Mouse (Mus musculus): ENCODE measurements around the gene Jpt2. TPM values are rescaled to one million over a fixed set of nuclear protein-coding genes. Genes with fewer than 3 reads are reported as not detected.

Gene Jpt2
- polyA plus RNA-seq, 1 experiment from 2014 or later: 114 TPM

DNA sequence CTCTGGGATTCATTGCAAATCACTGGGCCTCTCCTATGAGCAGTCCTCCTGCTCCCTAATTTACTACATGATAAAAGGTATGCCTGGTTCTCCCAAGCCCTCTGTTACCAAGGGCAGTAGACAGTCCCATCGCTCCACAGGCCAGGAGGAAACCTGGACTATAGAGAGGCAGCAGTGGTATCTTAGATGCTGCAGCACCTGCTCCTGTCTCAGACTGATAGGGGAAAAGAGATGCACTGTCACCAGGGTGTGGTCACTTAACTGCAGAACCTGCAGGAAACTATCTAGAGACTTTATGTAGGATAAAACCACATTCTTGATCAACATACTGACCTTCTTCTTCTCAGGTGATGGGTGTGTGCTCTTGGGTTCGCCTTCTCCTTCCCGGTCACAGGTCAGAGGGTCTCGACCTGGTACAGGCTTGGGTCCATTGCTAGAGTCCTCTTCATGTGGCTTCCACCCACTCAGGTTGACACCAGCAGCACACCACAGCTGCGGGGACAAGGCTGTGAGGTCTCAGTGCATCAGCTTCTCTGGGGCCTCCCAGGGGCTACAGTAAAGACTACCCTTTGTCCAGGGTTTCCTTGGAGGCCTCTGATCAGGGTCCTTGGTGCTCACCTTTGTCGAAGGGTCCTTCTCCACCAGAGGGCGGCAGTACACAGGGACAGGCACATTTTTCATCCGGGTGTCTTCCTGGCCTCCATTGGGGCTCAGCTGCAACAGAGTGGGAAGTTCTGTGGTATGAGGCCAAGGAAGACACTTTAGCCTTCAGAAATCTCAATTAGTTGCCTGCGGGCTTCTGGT lies 57.6 kb downstream of the Jpt2 start:
- peak overlapping the region; percentile 64 for H3K9ac ChIP-seq
- WGBS (ENCODE audit: insufficient replicate concordance): 36% methylated on average over 9 of the region's 9 CpGs
- ATAC-seq: peak; percentile 98
- peak overlapping the region; percentile 98 for H3K27ac ChIP-seq
- H3K36me3 ChIP-seq: peaks cover 100% of the 10 kb centered on the region
- H3K4me2 ChIP-seq: peak overlapping the region; percentile 66
- peak overlapping the region; percentile 37 for H3K4me3 ChIP-seq
- H3K9me3 ChIP-seq (replicated peaks): no peaks in the 10 kb centered on the region
- H3K4me1 ChIP-seq: peaks cover 43% of the 10 kb centered on the region
- no peaks in the 10 kb centered on the region for H3K27me3 ChIP-seq (replicated peaks)

DNA sequence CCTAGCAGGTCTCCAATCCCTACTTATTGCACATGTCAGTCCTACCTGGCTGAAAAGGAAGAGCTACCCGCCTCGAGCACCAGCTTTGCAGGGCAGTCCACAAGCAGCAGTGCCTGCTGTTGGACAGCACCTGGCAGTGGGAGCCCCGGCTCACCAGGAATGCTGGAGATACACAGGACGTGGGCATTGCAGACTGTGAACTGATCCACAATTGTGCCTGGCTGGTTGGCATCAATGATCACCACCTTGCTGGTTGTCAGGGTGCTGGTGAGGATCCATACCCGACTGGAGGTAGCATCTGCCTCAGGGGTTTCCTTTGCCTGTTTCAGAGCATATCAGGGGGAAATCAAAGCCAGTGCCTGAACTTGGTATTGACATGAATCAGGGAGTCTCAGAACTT lies 58.4 kb downstream of the Jpt2 start:
- no peaks in the 10 kb centered on the region for H3K9me3 ChIP-seq (replicated peaks)
- H3K27ac ChIP-seq: peak overlapping the region; percentile 98
- peak overlapping the region; percentile 66 for H3K4me2 ChIP-seq
- peak overlapping the region; percentile 36; the same call in 1 of the 2 replicates for H3K9ac ChIP-seq
- 0 out of 2 replicates have a peak overlapping the region, but pooled peaks have one; percentile 3 for H3K4me3 ChIP-seq
- WGBS (ENCODE audit: insufficient replicate concordance): 75% methylated on average over 5 of the region's 5 CpGs
- H3K4me1 ChIP-seq: peaks cover 50% of the 10 kb centered on the region
- H3K36me3 ChIP-seq: peaks cover 100% of the 10 kb centered on the region
- H3K27me3 ChIP-seq (replicated peaks): no peaks in the 10 kb centered on the region
- ATAC-seq: no peak

DNA sequence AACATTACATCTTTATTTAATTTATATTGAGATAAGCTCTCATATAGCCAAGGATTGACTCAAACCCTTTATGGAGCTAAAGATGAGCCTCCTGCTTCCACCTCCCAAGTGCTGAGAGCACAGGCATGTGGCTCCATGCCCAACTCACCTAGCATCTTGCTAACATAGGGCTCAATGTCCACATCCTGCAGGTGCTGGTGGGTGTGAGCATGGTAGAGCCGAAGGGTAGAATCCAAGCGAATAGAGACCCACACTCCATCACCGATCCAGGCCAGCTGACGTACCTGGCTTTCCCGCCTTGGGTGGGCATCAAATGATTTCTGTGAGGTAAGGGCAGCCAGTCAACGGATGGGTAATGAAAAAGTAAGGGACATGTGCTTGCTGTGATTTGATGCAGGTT lies 60.5 kb downstream of the Jpt2 start:
- Histone ChIP-seq H3K27me3 (replicated peaks) (no peaks in the 10 kb centered on the region), H3K4me1 (peaks cover 64% of the 10 kb centered on the region), H3K4me2 (no peak overlapping the region), H3K4me3 (no peak overlapping the region), H3K9ac (no peak overlapping the region), H3K27ac (no peak overlapping the region), H3K36me3 (peaks cover 82% of the 10 kb centered on the region), H3K9me3 (replicated peaks) (no peaks in the 10 kb centered on the region)
- no peak for ATAC-seq
- 89% methylated on average over 6 of the region's 6 CpGs for WGBS (ENCODE audit: insufficient replicate concordance)

DNA sequence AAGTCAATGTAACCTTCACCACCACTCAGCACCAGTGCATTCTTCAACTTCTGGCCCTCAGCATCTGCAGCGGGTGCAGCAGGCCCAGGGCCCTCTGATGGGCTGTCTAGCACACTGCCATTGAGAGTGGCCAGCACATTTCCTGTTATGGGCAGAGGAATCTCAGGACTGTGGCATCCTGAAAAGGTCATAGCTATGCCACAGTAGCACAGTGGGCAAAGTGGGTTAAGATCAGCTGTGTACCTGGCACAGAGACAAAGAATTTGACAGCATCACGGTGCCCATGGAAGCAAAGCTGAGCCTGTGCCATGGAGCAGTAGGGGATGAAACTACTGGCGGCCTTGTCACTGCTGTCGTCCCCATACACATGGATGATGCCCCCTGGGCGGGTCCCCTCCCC lies 61.3 kb downstream of the Jpt2 start:
- no peak overlapping the region for H3K4me2 ChIP-seq
- H3K27me3 ChIP-seq (replicated peaks): no peaks in the 10 kb centered on the region
- H3K9me3 ChIP-seq (replicated peaks): no peaks in the 10 kb centered on the region
- no peak overlapping the region for H3K4me3 ChIP-seq
- H3K4me1 ChIP-seq: peaks cover 65% of the 10 kb centered on the region
- 85% methylated on average over 5 of the region's 5 CpGs for WGBS (ENCODE audit: insufficient replicate concordance)
- no peak overlapping the region for H3K9ac ChIP-seq
- no peak for ATAC-seq
- peaks cover 73% of the 10 kb centered on the region for H3K36me3 ChIP-seq
- H3K27ac ChIP-seq: peak overlapping the region; percentile 89

DNA sequence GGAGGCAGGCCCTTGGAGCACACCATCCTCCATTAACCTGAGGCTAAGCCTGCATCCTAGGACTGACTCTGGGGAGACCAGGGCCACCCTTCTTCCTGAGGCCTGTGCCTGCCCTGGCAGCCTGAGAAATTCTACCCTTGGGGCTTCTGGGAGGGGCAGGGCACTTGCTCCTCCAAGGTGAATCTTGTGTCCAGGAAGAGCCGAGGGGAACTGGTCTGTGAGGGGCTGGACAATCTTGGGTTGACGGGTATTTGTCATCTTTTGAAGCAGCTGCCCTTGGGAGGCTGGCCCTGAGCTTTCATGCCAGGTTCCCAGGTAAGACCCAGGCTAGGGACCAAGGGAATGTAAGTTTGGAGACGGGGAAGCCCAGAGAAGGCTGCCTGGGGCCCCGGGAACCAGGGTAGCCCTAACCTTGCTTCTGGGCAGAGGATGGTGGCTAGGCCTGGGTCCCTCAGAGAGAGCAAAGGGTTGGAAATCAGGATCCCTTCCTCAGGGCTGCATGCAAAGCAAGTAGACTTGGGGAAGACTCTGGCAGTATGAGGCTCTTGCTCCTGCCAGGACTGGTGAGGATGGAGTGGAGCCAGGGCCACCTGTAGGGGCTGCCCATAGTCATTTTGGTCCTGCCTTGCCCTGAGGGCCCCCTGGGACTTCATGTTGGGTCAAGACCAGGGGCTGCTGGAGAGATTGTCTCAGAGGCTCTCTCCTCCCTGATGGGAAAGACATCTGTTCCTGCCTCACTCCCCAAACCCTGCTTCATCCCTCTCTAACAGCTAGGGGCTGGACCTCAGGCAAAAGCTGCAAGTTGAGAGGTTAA lies 62.2 kb downstream of the Jpt2 start:
- peaks cover 71% of the 10 kb centered on the region for H3K36me3 ChIP-seq
- peak overlapping the region; percentile 92; the same call in 1 of the 2 replicates for H3K4me3 ChIP-seq
- peaks cover 65% of the 10 kb centered on the region for H3K4me1 ChIP-seq
- H3K27me3 ChIP-seq (replicated peaks): no peaks in the 10 kb centered on the region
- peak overlapping the region; percentile 88 for H3K9ac ChIP-seq
- no peaks in the 10 kb centered on the region for H3K9me3 ChIP-seq (replicated peaks)
- 73% methylated on average over 4 of the region's 4 CpGs for WGBS (ENCODE audit: insufficient replicate concordance)
- ATAC-seq: no peak
- peak overlapping the region; percentile 97 for H3K4me2 ChIP-seq
- peak overlapping the region; percentile 89 for H3K27ac ChIP-seq

DNA sequence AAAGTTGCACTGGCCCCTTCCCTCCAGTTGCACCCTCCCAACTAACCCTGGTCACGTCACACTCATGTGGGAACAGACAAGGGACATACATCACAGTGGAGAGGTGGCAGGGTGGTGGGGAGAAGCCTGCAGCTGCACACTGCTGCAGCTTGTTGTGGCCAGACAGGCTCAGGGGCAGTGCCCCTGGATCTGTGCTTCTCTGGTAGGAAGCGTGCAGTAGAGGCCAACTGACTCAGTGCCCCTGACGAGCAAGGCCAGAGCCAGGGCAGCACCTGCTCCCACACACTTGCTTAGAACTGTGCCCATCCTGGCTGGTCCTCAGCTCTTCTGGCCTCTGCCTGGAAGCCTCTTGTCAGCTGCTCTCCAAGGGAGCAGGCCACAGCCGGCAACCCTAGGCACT lies 62.9 kb downstream of the Jpt2 start:
- Histone ChIP-seq H3K27me3 (replicated peaks) (no peaks in the 10 kb centered on the region), H3K4me2 (peak overlapping the region; percentile 97), H3K9ac (peak overlapping the region; percentile 88), H3K36me3 (peaks cover 71% of the 10 kb centered on the region), H3K9me3 (replicated peaks) (no peaks in the 10 kb centered on the region), H3K27ac (peak overlapping the region; percentile 89), H3K4me3 (peak overlapping the region; percentile 92), H3K4me1 (peaks cover 62% of the 10 kb centered on the region)
- whole genome bisulfite sequencing (ENCODE audit: insufficient replicate concordance): 78% methylated on average over 4 of the region's 4 CpGs
- ATAC-seq: no peak

DNA sequence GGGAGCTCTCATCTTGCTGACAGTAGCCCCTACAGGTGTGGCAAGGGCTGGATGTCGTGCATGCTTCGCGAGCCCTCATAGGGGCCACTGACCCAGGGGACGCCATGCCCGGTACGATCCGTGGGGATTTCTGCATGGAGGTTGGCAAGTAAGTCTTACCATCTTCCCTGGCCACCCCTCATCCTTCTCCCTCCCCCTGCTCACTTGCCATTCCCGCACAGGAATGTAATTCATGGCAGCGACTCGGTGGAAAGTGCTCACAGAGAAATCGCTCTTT lies 63.6 kb downstream of the Jpt2 start:
- Histone ChIP-seq H3K9me3 (replicated peaks) (no peaks in the 10 kb centered on the region), H3K27ac (peak overlapping the region; percentile 89), H3K9ac (peak overlapping the region; percentile 88), H3K27me3 (replicated peaks) (no peaks in the 10 kb centered on the region), H3K4me2 (peak overlapping the region; percentile 97), H3K4me3 (peak overlapping the region; percentile 92), H3K4me1 (peaks cover 55% of the 10 kb centered on the region), H3K36me3 (peaks cover 71% of the 10 kb centered on the region)
- no peak for ATAC-seq
- 51% methylated on average over 11 of the region's 11 CpGs for WGBS (ENCODE audit: insufficient replicate concordance)

DNA sequence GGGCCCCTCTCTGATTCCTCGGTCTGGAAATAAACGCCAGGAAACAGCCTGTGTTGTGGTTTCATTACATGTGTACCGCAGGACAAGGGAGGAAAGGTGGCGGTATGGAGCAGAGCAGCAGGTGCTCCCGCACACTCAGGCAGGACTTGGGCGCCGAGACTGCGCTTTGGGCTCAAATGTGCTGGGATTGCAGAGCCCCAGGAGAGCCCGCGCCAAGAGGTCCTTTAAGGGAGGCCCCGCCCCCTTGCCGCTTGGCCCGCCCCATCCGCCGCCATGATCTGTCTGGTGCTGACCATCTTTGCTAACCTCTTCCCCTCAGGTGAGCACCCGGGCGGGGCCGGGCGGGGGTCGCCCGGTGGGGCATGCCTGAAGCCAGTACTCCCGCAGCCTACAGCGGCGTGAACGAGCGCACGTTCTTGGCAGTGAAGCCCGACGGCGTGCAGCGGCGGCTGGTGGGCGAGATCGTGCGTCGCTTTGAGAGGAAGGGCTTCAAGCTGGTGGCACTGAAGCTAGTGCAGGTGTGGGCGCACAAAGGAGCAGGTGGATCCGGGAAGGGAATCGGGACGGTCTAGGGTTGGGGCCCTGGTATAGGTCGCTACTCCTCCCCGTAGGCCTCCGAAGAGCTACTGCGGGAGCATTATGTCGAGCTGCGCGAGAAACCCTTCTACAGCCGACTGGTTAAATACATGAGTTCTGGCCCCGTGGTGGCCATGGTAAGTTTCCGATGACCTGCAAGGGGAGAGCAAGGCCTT lies 64.1 kb downstream of the Jpt2 start, which contains the start of gene Nme3:
Gene Nme3 (plus strand): TSS at position 260 of the 752 bp plus-strand sequence.
- peak; percentile 80 for ATAC-seq
- H3K27me3 ChIP-seq (replicated peaks): no peaks in the 10 kb centered on the region
- H3K36me3 ChIP-seq: peaks cover 71% of the 10 kb centered on the region
- peak within 1 kb of the TSS; percentile 97 for H3K4me2 ChIP-seq
- H3K4me3 ChIP-seq: peak within 1 kb of the TSS; percentile 92
- no peaks in the 10 kb centered on the region for H3K9me3 ChIP-seq (replicated peaks)
- peak within 1 kb of the TSS; percentile 89 for H3K27ac ChIP-seq
- peak within 1 kb of the TSS; percentile 88 for H3K9ac ChIP-seq
- 2% methylated on average over 50 of the region's 50 CpGs for WGBS (ENCODE audit: insufficient replicate concordance)
- peaks cover 50% of the 10 kb centered on the region for H3K4me1 ChIP-seq

DNA sequence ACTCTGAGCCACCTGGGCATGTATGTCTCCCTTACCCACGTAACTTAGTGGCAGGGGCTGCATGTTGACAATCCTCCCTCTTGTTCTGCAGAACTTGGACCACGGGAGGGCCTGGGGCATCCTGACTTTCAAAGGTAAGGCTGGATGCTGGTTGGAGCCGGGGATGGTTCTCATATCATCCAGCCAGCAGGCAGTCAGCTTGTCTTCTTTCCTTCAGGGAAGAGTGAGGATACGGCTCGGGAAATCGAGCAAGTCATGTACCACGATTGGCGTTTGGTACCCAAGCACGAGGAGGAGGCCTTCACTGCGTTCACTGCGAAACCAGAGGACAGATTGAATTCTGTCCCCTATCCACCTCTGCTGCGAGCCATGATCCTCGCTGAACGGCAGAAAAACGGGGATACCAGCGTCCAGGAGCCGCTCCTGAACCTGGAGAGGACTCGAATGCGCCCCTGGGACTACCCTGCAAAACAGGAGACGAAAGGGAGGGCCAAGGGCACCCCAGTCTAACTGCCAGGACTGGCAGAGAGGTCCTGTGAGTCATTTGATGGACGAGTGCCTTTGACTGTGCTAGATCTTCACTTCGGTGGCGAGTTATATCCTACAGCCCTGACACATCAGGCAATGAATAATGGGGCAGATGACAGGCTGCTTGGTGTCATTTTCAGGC lies 64.8 kb downstream of the Jpt2 start:
- 8% methylated on average over 23 of the region's 23 CpGs for WGBS (ENCODE audit: insufficient replicate concordance)
- H3K36me3 ChIP-seq: peaks cover 71% of the 10 kb centered on the region
- ATAC-seq: peak; percentile 13

DNA sequence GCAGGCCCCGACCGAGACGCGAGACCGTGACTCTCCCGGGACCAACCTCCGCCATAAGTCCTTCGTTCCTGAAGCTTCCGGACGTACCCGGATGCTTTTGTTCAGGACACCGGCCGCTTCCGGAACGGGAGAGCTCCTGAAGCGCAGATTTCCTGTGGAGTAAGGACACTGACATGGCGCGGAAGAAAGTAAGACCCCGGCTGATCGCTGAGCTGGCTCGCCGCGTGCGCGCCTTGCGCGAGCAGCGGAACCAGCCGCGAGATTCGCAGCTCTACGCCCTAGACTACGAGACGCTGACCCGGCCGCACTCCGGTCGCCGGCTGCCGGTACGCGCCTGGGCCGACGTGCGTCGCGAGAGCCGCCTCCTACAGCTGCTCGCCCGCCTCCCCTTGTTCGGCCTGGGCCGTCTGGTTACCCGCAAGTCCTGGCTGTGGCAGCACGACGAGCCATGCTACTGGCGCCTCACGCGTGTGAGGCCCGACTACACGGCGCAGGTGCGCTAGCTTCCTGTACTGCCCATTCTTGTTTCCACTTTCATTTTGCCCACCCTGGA lies 65.4 kb downstream of the Jpt2 start, which contains the start of the genes Eme2 and Mrps34:
Gene Eme2 (minus strand): TSS at position 93 of the 553 bp plus-strand sequence.
Gene Mrps34 (plus strand): TSS at position 122 of the 553 bp plus-strand sequence.
- Histone ChIP-seq H3K4me3 (peak within 1 kb of the TSS; percentile 92), H3K27ac (peak within 1 kb of the TSS; percentile 89), H3K4me2 (peak within 1 kb of the TSS; percentile 97), H3K9ac (peak within 1 kb of the TSS; percentile 88), H3K9me3 (replicated peaks) (no peaks in the 10 kb centered on the region), H3K27me3 (replicated peaks) (no peaks in the 10 kb centered on the region), H3K36me3 (peaks cover 71% of the 10 kb centered on the region), H3K4me1 (peaks cover 47% of the 10 kb centered on the region)
- peak; percentile 55 for ATAC-seq
- WGBS (ENCODE audit: insufficient replicate concordance): under 1% methylated on average over 62 of the region's 62 CpGs

More for the DNA sequence above, 64.8 kb downstream of the Jpt2 start:
- Histone ChIP-seq H3K27me3 (replicated peaks) (no peaks in the 10 kb centered on the region), H3K9ac (peak overlapping the region; percentile 88), H3K4me1 (peaks cover 49% of the 10 kb centered on the region), H3K4me2 (peak overlapping the region; percentile 97), H3K9me3 (replicated peaks) (no peaks in the 10 kb centered on the region), H3K4me3 (peak overlapping the region; percentile 92), H3K27ac (peak overlapping the region; percentile 89)

Measured in liver, embryonic 12.5 days (tissue).